Mouse (Mus musculus) cortical plate, adult 2 months (tissue): Measurements from ENCODE around the gene Gm20441.

Experiments
- CTCF ChIP-seq: fragments of 200-500 bp; IDR thresholded peaks from 2 replicates; pipeline ENCODE4 v1.5.1; 2011; ENCODE audit warnings: mild to moderate bottlenecking, control low read depth, low read length; ENCODE audit not compliant: insufficient read depth; ENCODE audit errors: extremely low read depth
- POLR2A ChIP-seq: fragments of 200-500 bp; IDR thresholded peaks from 2 replicates; pipeline ENCODE4 v1.6.1; 2011; ENCODE audit warnings: mild to moderate bottlenecking, low read length, control low read depth; ENCODE audit not compliant: insufficient read depth; ENCODE audit errors: extremely low read depth

DNA sequence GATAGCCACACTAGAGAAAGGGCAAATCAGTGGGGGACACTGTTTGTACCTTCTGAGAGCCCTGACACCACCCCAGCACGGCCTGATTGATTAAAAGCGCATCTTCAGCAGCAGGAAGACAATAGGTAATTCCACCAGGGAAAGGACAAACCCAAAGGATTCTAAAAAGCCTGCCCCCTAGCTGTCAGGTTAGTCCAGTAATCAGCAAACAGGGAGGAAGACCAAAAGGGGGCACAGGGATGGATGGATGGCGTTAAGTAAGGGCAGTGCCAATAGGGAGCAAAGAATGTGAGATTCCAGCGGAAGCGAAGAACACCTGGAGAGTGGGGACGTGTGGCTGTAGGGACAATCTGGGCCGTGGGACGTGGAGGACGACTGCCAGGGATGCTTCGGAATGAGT lies 37.9 kb upstream of the Gm20441 start:
- no peak for TF ChIP-seq POLR2A
- TF ChIP-seq CTCF = no peak
